Mouse (Mus musculus): ENCODE measurements around the gene Olfr374. TPM values are rescaled to one million over a fixed set of nuclear protein-coding genes. Genes with fewer than 3 reads are reported as not detected.
A peak's percentile ranks its signal among the peaks of the same experiment; 100 is the strongest.

The Olfr374 gene
- total RNA-seq, 2 experiments from 2014 or later: not detected

DNA sequence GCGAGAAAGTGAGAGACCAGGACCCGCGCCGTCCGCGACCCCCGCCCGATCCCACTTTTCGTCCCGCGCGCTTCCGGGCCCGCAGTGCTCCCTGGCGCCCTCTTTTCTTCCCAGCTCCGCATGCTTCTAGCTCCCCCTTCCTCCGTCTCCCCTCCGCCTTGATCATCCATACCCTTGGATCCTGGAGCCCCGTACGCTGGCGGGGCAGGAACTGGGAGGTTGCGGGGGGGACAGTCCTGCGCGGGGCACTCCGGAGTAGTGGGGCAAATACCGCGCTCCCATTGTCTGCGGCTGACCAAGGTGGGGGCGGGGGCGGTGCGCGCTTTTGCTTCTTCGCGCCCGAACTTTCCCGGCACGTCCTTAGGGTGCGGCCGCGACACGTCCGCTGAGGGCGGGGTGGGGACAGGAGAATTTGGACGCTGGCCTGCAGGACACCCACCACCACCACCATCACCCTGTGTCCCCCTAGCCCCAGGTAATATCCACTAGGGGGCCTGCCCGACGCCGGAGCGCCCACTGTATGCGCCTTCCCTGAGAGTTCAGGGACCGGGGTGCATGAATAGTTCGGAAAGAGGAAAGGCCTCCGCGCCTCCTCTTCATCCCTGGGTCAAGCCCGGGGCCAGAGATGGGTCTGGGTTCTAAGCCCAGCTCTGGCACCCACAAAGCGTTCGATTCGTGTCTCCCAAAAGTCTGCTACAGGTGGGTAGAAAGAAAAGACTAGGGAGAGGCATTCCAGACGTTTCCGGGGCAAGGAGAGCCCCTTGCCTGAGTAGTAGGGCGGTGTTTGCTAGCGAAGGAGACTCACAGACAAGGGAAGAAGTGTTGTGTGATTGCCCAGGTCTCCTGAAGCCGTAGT is 28.8 kb downstream of the Olfr374 start:
- peak; percentile 36 to 66 for DNase-seq

DNA sequence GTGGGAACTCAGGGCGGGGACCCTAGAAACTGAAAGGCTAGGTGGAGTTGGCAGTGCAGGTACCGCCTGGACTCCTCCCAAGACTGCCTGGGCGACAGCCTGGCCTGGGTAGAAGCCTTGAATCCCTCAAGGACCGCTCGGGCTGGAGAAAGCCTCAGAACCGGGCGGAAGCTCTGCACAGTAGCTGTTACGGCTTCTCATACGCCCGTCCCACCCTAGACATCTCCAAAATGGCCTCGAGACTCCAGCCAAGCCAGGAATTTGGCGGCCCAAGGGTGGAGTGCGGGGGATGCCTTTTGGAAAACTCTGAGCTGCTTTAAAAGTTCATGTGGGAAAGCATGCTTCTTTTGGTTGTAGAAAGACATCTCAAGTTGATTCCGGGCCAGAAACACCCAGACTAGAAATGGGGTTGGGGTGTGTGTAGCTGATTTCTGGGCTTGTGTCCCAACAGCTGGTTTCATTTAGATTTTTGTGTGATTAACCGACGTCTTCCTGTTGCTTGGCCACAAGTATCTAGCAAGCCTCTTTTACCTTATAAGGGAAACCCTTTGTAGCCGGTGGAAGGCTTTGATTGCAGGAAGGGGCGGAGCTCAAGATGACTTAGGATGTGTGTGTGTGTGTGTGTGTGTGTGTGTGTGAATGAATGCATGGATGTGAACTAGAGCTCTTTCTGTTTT is 29.6 kb downstream of the Olfr374 start:
- DNase-seq: peak; percentile 51 to 69

GRCm38 (mm10) chr8:72137431-72137830 is 30.6 kb downstream of the Olfr374 start:
- DNase-seq: no peak

- no peak for DNase-seq
Observed at GRCm38 (mm10) chr8:72138456-72138855, 31.6 kb downstream of the Olfr374 start.

DNA sequence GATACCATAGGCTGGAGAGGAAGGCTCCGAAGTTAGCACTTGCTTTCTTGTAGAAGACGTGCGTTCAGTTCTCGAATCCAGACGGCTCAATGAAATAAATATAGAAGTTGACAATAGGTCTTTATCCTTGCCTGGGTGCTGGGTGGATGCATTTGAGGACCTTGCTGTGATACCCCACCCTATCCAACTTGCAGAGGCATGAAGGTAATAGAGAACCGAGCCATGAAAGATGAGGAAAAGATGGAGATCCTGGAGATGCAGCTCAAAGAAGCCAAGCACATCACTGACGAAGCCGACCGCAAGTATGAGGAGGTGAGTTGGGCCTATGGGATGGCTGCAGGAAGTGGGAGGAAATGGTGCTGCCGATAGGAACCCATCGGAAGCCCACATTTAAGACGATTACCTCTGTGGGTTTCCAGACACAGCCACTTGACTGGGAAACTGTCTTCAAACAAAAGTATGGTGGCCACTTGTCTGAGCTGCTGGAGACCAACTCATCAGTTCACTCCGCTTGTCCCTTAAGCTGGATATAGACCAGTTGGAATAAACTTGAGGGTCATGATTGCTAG is 36.5 kb downstream of the Olfr374 start:
- no peak for DNase-seq

- no peak for DNase-seq
Observed at GRCm38 (mm10) chr8:72144345-72144975, 37.6 kb downstream of the Olfr374 start.

- DNase-seq: peak in 1 of 2 experiments; percentile 48
Observed at GRCm38 (mm10) chr8:72145511-72145910, 38.7 kb downstream of the Olfr374 start.

GRCm38 (mm10) chr8:72146056-72146455 is 39.2 kb downstream of the Olfr374 start:
- DNase-seq: peak; percentile 52 to 64

DNA sequence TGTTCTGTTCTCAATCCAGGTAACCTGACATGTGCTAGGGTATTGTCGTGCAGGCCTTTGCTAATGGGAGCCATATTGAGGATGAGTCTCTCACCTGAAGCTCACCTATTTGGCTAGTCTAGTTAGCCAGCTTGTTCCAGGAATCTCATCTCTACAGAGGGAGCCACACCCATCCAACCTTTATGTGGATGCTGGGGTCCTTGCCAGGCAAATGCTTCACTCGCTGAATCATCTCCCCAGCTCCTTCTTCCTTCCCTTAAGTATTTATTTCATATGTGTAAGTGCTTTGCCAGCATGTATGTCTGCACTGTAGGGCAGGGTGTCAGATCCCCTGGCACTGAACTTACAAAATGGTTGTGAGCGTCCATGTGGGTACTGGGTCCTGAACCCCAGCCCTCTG is 39.7 kb downstream of the Olfr374 start:
- no peak for DNase-seq

DNA sequence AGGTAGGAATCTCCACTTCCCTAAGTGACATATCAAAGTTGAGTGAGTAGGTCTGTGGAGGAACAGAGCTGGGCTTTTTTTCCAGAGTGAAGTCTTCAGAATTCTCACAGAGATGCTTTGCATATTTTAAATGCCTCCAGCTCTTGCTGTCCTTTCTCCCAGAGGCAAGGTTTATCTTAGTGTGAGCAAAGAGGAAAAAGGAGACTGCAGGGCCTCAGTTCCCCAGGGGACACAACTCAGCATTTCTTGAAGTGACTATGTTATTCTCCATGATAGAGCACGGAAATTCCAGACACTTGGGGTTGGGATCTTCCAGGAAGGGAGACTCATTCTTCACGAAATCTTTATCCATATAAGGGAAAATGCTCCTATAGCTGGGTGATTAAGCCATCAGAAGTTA is 40.4 kb downstream of the Olfr374 start:
- DNase-seq: no peak

DNA sequence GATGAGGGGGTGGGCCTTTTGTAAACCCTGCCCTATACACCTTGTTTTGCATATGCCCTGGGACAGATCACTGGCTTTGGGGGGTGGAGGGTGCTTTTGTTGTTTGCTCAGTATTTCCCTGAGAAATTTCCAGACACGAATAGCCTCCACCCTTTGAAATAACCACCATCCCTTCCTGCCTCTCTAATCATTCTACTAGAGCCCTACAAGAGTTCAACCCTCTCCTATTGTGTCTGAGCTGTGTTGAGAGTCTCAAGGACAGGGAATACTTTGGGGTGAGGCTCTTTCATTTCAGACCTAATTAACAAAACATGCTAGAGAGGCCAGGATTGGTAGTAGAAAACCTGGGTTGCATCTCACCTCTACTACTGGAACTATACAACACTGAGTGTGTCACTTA is 42.2 kb downstream of the Olfr374 start:
- no peak for DNase-seq

DNA sequence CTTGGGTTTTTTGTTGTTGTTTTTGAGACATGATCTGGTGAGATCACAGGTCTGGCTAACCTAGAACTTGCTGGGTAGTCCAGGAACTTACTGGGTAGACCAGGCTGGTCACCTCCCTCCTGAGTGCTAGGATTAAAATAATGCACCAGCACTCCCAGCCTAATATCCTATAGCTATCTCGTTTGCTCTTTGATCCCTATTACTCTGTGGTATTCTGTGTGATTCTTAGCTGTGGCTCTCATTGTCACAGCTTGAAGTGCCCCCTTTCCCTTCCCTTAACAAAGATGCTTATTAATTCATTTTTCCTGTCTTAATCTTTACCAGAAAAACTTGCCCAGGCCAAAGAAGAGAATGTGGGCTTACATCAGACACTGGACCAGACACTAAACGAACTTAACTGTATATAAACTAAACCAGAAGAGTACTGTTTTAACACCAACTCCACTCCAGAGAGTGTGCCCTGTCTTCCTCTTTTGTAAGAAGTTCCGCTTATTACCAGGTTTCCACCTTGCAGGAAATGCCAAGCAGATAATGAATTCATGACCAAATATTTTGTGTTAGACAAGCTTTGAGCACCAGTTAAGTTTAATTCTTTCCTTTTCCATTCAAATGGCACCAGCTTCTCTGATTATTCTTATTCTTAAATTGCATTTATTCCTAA is 44.7 kb downstream of the Olfr374 start:
- no peak for DNase-seq

DNA sequence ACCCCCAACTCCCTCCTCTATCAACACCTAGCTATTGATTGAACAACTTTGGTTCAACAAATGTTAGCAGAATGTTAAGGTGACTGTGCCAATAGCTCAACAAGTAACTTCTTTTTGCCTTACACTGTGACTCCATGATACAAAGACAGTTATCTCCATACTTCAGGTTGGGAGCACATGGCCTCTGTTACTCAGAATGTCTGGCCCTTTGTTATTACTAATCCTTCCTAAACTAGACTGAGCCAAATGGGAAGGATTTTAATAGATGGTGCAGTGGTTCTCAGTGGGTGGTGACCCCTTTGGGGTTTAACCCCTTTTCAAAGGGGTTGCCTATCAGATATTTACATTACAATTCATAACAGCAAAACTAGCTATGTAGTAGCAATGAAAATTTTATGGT is 46.5 kb downstream of the Olfr374 start:
- DNase-seq: no peak

- DNase-seq: no peak
Observed at GRCm38 (mm10) chr8:72158096-72158495, 51.3 kb downstream of the Olfr374 start.

- DNase-seq: no peak
Observed at GRCm38 (mm10) chr8:72158726-72159125, 51.9 kb downstream of the Olfr374 start.

GRCm38 (mm10) chr8:72160007-72160406 is 53.2 kb downstream of the Olfr374 start:
- DNase-seq: no peak

DNA sequence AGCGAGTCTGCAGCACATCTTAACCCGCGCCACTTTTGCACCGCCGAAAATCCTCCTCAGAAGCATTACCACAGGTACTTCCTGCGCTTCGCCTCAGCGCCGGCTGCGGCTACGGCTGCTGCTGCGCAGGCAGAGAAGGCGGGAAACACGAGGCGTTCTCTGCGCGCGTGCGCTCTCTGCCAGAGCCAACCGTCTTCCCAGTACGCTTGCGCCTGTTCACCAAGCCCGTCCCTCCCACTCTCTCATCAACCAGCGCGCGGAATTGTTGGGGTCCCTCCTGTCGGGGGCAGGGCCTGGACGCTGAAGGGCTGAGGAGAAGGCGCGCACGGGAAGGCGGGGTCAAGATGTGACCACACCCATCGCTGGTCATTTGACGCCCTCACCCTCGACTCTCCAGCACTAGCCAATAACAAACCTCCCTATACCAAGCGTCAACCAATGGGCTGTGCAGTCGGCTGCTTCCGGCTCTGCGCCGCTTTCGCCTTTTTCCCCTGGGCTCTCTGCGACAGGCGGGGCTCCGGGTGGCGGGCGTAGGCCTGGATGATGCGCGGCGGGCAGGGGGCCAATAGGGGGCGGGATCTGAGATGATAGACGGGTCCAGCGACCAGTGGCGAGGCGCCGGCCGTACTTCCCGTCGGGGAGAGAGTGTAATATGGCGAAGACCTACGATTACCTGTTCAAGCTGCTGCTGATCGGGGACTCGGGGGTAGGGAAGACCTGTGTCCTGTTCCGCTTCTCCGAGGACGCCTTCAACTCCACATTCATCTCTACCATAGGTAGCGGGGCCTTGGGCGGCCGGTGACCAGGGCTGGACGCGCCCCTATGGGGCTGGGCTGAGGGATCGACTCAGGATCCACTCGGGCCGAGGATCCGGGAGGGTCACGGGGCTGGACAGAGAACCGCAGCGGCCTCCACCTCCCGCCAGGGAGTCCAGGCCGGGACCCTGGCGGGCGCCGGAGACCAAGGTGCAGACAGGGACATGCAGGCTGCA is 54.2 kb downstream of the Olfr374 start, which contains the start of gene Rab8a:
Gene Rab8a, plus strand, starts transcription at position 494 of the 991 bp plus-strand sequence.
- DNase-seq: peak; percentile 99 to 100

GRCm38 (mm10) chr8:72162821-72163220 is 56.0 kb downstream of the Olfr374 start:
- no peak for DNase-seq
